Mouse (Mus musculus) spleen, adult 2 months (tissue): ENCODE results near the gene Dhx32. TPM values are rescaled to one million over a fixed set of nuclear protein-coding genes. Genes with fewer than 3 reads are reported as not detected.
A peak's percentile ranks its signal among the peaks of the same experiment; 100 is the strongest.

Experiments used
- DNase-seq, 2 experiments: peaks; one replicate each; pipeline versions ENCODE4 v3.0.0 to v3.0.0-alpha.2; 2012 to 2021; ENCODE audit warnings: low spot score in 2 of 2, low read depth in 1 of 2
- H3K27ac ChIP-seq: fragments of 200-500 bp; 2 replicates; pipeline ENCODE4 v1.5.1; 2012; ENCODE audit warnings: low read length, inconsistent platforms; ENCODE audit not compliant: insufficient read depth
- H3K27me3 ChIP-seq: fragments of 200-500 bp; 2 replicates; pipeline ENCODE4 v1.6.1; 2012; ENCODE audit warnings: mild to moderate bottlenecking, moderate library complexity, low read length, inconsistent platforms; ENCODE audit not compliant: control insufficient read depth, insufficient read depth
- H3K36me3 ChIP-seq: fragments of 200-500 bp; 2 replicates; pipeline ENCODE4 v1.6.1; 2012; ENCODE audit warnings: mild to moderate bottlenecking, low read length, inconsistent platforms; ENCODE audit not compliant: control insufficient read depth, insufficient read depth
- H3K4me1 ChIP-seq: fragments of 200-500 bp; 2 replicates; pipeline ENCODE4 v1.6.1; 2011; ENCODE audit warnings: inconsistent platforms; ENCODE audit not compliant: control insufficient read depth, insufficient read depth, insufficient read length
- H3K4me3 ChIP-seq: fragments of 200-500 bp; 2 replicates; pipeline ENCODE4 v1.5.1; 2011; ENCODE audit warnings: mild to moderate bottlenecking, inconsistent platforms; ENCODE audit not compliant: insufficient read depth, insufficient read length; ENCODE audit errors: extremely low read depth
- CTCF ChIP-seq: fragments of 200-500 bp; IDR thresholded peaks from 2 replicates; pipeline ENCODE4 v1.5.1; 2011; ENCODE audit warnings: mild to moderate bottlenecking, inconsistent platforms; ENCODE audit not compliant: insufficient read depth, insufficient read length, insufficient replicate concordance; ENCODE audit errors: extremely low read depth
- POLR2A ChIP-seq: fragments of 200-500 bp; IDR thresholded peaks from 2 replicates; pipeline ENCODE4 v1.6.1; 2011; ENCODE audit warnings: low read depth, low read length, inconsistent platforms
- WGBS: fragments of 180-500 bp; shearing (Covaris S2); methylation state at CpG from one replicate; pipeline ENCODE4 v1.1.7; 2018; 5-methylcytosine and 5-hydroxymethylcytosine counted together
- polyA plus RNA-seq: library from polyadenylated mRNA; depleted of rRNA; stranded (reverse); fragments of >200 nt; gene quantifications from 2 replicates; pipeline ENCODE4 v1.2.3, GENCODE M21; 2012

The Dhx32 gene
- polyA plus RNA-seq, 1 experiment, result 7.5 TPM

DNA sequence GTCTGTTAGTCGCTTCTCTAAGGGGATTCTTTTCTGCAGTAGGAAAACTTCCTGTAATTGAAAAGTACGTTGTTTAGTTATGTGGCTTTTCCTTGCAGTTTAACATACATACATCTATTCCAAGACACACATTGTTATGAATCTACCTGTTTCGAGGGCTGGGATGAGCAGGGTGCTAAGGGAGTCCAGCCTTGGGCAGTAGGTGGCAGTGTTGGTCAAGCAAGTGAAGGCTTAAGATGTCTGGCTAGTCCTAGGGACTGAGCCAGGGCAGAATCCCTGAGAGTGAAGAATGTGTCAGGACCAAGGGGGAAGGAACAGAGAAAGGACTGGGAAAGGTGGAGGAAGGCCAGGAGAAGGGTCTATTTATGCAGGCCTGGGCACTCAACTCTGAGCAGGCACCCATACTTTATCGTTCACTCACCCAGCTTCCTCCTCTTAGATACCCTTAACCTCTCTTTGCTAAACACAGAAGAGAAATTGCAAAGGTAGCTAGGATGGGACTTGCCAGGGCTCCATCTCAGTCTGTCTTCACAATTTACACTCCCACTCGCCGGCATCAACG lies 23.2 kb upstream of the Dhx32 start:
- Histone ChIP-seq H3K27ac (no peak overlapping the region), H3K36me3 (no peaks in the 10 kb centered on the region), H3K27me3 (no peaks in the 10 kb centered on the region; the same call in 1 of the 2 replicates), H3K4me1 (no peaks in the 10 kb centered on the region), H3K4me3 (no peak overlapping the region)
- peak; percentile 14; the same call in 1 of the 2 replicates for TF ChIP-seq CTCF
- TF ChIP-seq POLR2A, result no peak
- WGBS, result 58% methylated on average over 7 of the region's 7 CpGs
- peak in 1 of 2 experiments; percentile 7 for DNase-seq

DNA sequence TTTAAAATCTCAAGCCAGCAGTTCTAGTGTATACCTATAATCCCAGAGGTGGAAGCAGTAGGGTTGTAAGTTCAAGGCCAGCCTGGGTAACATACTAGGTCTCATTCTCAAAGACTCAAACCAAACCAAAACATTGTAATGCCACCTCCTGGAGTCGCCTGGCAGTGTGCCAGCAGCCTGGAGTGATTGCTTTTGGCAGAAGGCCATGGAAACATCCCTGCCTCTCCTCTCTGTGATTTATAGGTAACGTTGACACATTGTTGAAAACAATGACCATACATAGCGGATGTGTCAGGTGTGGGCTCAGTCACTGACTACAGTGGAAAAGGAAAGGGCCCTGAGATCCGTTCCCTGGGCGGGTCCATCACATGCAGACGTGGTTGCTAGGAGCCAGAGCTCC lies 19.3 kb upstream of the Dhx32 start:
- H3K27me3 ChIP-seq, result no peaks in the 10 kb centered on the region; the same call in 1 of the 2 replicates
- TF ChIP-seq POLR2A, result no peak
- no peak for TF ChIP-seq CTCF
- H3K36me3 ChIP-seq, result no peaks in the 10 kb centered on the region
- 78% methylated on average over 6 of the region's 6 CpGs for WGBS
- no peak overlapping the region for H3K4me3 ChIP-seq
- H3K4me1 ChIP-seq, result no peaks in the 10 kb centered on the region
- H3K27ac ChIP-seq, result no peak overlapping the region
- DNase-seq, result no peak

DNA sequence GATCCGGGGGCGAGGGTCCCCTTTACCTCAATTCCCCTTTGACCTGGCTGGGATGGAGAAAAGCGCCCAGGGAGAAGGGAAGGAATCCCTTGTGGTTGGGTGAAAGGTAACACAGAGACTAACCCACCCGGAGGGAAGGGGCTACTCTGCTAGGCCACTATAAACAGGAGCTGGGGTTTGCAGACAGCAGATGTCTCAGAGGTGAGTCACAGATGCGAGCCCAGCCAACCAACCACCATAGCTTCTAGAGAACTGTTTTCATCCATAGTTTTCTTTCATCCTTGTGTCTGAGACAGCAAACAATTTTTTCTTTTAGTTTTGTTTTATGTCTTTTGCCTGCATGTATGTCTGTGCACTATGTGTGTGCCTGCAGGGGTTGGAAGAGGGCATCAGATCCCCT lies 17.4 kb upstream of the Dhx32 start:
- Histone ChIP-seq H3K4me3 (no peak overlapping the region), H3K36me3 (no peaks in the 10 kb centered on the region), H3K4me1 (no peaks in the 10 kb centered on the region), H3K27ac (no peak overlapping the region), H3K27me3 (no peaks in the 10 kb centered on the region; the same call in 1 of the 2 replicates)
- no peak for TF ChIP-seq POLR2A
- no peak for TF ChIP-seq CTCF
- 78% methylated on average over 5 of the region's 5 CpGs for WGBS
- no peak for DNase-seq

DNA sequence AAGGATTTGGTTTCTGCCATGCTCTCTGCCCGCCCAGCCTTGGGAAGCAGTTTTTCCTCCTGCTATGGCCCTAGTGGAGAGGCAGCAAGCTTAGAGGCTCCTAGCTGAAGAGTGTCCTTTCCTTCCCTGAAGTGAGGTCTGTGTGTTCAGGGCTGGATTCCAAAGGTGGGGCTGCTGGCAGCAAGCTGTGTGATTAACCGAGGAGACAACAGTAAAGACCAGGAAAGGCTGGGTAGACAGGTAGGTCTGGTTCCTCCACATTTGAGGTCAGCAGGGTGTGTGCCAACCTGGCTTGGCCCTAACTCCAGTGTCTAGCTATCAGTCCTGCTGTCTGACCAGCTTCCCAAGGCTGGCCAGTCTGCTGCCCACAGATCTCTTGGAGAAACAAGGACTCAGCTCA lies 12.2 kb upstream of the Dhx32 start:
- 84% methylated on average over 2 of the region's 2 CpGs for WGBS
- Histone ChIP-seq H3K27ac (no peak overlapping the region), H3K36me3 (no peaks in the 10 kb centered on the region), H3K4me3 (no peak overlapping the region), H3K27me3 (no peaks in the 10 kb centered on the region), H3K4me1 (no peaks in the 10 kb centered on the region)
- no peak for TF ChIP-seq CTCF
- no peak for TF ChIP-seq POLR2A
- DNase-seq, result no peak

DNA sequence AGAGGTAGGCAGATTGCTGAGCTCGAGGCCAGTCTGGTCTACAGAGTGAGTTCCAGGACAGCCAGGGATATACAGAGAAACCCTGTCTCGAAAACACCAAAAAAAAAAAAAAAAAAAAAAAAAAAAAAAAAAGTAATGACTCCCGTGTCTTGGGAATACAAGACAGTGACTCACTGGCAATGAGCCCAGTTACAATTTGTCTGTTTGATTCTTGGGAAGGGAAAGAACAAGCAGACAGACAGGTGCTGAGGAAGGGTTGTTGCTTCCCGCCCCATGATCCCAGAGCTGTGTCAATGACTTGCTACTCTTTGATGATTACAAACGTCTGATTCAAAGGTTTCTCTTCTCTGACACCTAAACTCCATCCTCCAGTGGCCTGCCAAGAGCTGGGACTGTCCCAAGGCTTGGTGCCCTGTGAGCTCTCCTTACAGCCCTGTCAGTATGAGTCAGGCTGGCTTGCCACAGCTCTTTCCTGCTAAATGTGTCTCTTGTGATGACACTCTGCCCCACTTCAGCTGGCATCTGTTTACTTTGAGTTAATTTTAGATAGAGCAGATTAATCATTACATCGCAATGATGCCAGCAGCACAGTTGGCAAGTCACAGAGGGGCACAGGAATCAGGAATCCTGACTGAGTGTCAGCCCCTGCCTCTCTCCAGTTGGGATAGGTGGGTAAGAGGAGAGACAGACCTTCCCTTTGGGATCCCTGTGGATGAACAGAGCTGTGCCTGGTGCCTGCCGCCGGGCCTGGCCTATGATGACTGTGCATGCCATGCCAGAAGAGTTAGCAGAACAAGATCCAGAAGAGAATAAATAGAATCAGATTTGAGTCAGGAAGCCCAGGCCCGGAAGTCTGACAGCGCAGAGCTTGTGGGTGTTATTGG lies 11.0 kb upstream of the Dhx32 start:
- Histone ChIP-seq H3K36me3 (no peaks in the 10 kb centered on the region), H3K27me3 (no peaks in the 10 kb centered on the region), H3K4me3 (no peak overlapping the region), H3K27ac (no peak overlapping the region), H3K4me1 (no peaks in the 10 kb centered on the region)
- TF ChIP-seq CTCF (no peak), POLR2A (no peak)
- no peak for DNase-seq
- 73% methylated on average over 10 of the region's 10 CpGs for WGBS

DNA sequence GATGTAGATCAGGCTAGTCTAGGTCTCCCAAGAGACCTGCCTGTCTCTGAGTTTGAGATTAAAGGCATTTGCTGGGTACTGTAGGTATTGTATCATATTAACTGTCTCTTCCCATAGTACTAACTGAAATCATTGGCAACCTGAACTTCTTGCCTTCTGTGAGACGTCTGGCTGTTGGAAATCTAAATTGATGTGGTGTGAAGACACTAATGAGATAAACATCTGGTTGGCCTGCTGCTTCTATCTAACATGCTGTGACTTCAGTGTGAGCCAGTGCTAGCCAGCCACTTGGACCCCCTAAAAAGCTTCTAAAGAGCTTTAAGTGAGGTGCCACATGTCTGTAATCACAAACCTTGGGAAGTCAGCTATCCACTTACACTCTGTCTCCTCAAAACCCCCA lies 10.2 kb upstream of the Dhx32 start:
- TF ChIP-seq CTCF (no peak), POLR2A (no peak)
- WGBS, result 65% methylated on average over 1 of the region's 1 CpGs
- H3K27ac ChIP-seq, result no peak overlapping the region

DNA sequence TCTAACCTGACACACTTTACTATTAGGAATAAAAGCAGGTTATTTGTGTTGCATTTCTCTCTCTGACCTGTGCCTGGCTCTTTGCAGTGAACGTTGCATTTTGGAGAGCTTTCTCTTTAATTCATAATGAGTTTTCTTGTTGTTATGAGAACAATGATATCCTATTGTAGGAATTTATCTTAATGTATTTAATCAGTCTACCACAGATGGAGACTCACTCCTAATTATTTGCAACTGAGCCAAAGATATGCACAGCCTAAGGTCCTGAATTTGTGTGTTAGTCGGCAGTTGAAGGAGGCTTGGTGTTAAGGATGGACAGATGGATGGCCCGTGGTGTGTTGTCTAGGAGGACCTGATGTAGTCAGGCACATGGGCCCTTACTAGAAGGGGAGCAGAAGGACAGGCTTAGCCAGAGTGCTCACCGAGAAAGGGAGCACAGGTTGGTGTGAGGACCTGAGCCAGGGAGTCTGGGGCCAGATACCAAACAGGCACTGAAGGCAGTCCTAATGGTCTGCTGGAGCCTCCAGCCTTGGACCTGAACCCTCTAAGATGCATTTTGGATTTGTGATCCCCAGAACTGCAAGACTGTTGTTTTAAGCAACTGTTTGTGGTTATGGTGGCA lies 8.2 kb upstream of the Dhx32 start:
- H3K27me3 ChIP-seq, result no peaks in the 10 kb centered on the region
- H3K4me3 ChIP-seq, result no peak overlapping the region
- H3K36me3 ChIP-seq, result no peaks in the 10 kb centered on the region
- WGBS, result 94% methylated on average over 4 of the region's 4 CpGs
- TF ChIP-seq CTCF (no peak), POLR2A (no peak)
- H3K27ac ChIP-seq, result no peak overlapping the region
- no peak for DNase-seq
- no peaks in the 10 kb centered on the region for H3K4me1 ChIP-seq

More for the DNA sequence above, 10.2 kb upstream of the Dhx32 start:
- no peaks in the 10 kb centered on the region for H3K27me3 ChIP-seq
- no peak overlapping the region for H3K4me3 ChIP-seq
- H3K36me3 ChIP-seq, result no peaks in the 10 kb centered on the region
- no peaks in the 10 kb centered on the region for H3K4me1 ChIP-seq
- DNase-seq, result no peak
